Mouse (Mus musculus) retina, embryonic 14.5 days (tissue): Measurements from ENCODE around the gene Magi1.

Experiments
- DNase-seq: peaks from one replicate; pipeline ENCODE4 v3.0.0-alpha.2; 2015; ENCODE audit warnings: low spot score

The Magi1 gene

DNA sequence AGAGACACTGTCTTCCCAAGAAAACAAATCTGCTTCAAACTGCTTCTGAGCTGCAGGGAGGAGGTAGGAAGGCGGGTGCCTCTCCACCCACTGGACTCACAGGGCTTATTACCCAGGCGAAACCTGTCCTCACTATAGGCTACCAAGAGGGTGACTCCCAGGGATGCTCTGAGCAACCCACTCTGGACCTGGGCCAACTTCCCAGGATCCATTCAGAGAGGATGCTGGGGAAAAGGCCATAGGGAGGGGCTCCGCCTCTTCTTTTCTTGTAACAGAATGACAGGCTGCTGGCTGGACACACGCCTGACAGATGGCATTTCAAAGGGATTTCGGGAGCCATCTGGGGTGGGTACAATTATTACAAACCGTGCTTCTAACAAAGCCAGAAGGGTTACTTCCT is 463.8 kb downstream of the Magi1 start:
- peak; percentile 78 for DNase-seq

GRCm38 (mm10) chr6:93819282-93819681 is 464.4 kb downstream of the Magi1 start:
- DNase-seq, result no peak

- no peak for DNase-seq
Observed at GRCm38 (mm10) chr6:93818494-93818893, 465.2 kb downstream of the Magi1 start.

- DNase-seq, result no peak
Observed at GRCm38 (mm10) chr6:93805407-93805936, 478.2 kb downstream of the Magi1 start.

GRCm38 (mm10) chr6:93802390-93802789 is 481.3 kb downstream of the Magi1 start:
- no peak for DNase-seq

DNA sequence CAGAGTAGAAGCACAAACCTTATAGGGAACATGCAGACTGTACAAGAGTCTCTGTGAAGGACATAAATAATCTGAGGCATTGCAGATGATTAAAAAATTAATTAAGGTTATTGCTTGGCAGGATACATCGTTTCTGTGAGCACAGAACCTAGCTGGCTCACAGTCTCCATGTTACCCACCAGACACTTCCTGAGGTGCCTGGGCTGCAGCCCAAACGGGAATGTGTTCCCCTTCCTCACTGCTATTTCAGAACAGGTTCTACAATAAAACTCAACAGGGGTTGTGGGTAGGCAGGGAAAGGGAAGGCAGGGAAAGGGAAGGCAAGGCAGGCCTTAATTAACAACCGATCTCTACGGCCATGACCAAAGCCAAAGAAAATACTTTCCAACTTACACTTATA is 483.3 kb downstream of the Magi1 start:
- no peak for DNase-seq

- DNase-seq, result no peak
Observed at GRCm38 (mm10) chr6:93792309-93793215, 491.2 kb downstream of the Magi1 start.

GRCm38 (mm10) chr6:93789721-93790120 is 494.0 kb downstream of the Magi1 start:
- no peak for DNase-seq

- DNase-seq, result no peak
Observed at GRCm38 (mm10) chr6:93787042-93787441, 496.7 kb downstream of the Magi1 start.

DNA sequence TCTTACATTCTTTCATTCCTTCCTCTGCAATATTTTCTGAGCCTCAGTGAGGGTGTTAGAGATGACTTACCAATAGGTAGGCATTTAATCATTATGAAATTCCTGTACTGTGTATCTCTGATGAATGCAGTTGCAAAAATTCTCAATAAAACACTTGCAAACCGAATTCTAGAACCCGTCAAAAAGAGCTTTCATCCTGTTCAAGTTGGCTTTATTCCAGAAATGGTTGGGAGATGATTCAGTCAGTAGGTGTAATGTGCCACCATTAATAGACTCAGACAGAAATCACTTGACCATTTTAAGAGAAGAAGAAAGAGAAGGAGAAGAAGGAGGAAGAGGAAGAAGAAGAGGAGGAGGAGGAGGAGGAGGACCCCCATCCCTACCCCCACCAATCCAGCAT is 497.5 kb downstream of the Magi1 start:
- no peak for DNase-seq

- DNase-seq, result peak; percentile 44
Observed at GRCm38 (mm10) chr6:93771081-93771480, 512.6 kb downstream of the Magi1 start.

DNA sequence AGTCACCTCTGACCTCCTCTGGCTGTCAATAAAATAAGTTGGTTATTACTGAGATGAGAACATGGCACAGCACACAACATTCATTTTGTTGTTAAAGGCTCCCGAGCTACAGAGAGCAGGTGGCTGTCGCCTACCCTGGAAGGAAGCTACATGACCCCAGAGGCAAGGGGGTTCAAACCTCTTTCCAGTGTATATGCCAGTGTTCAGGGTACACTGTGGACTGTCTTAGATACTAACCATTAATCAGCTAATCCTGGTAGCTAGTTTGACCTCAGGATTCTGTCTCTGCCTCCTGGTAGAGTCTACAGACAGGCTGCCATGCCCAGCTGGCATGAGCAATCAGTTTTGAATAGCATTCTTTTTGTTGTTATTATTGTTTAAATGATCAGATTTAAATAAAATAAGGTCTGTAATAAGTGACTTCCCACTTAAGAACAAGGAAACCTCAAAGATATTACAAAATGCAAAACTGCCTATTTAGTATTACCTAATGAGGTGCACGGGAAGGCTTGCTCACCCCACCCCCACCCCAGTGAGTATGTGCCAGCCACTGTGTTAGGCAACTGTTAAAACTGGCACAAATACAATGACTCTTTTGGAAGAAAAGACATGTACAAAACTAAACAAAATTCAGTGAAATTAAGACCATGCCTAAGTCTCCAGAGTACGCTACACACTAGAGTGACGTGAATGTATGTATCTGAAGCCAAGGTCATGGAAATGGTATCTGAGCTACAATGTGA is 513.3 kb downstream of the Magi1 start:
- no peak for DNase-seq

GRCm38 (mm10) chr6:93758114-93758513 is 525.6 kb downstream of the Magi1 start:
- DNase-seq, result no peak

GRCm38 (mm10) chr6:93757353-93758087 is 526.2 kb downstream of the Magi1 start:
- DNase-seq, result peak; percentile 86

DNA sequence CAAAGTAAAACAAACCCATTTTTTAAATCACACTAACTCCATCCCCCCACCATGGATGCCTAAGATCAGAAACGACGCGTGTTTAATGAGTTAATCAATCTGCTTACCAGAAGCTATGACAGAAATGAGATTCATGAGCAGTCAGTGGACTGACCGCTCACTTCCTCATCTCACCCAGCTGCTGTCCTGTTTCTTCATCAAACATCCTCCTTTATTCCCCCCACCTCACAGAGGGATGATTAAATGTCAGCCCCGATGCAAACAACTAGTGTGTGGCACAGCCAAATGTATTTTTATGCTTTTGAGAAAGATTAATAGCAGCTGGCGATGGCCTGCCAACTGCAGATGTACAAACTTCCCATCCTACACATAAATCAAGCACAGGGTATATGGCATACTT is 540.6 kb downstream of the Magi1 start:
- no peak for DNase-seq

DNA sequence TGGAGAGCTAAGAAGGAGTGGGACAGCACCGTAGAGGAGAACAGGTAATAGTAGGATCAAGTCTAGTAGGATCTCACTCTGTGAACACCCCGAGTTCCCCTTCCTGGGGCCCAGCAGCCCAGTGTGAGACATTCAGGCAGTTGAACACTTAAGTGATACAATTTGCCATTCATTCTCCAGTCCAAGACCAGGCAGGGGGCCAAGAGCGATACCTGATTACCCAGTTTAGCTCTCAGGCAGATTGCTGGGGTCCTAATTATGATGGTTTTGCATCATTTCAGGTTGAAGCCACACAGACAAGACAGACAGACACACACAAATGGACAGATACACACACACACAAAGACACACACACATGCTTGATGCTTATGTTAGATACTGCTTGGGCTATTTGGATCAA is 543.9 kb downstream of the Magi1 start:
- DNase-seq, result no peak

DNA sequence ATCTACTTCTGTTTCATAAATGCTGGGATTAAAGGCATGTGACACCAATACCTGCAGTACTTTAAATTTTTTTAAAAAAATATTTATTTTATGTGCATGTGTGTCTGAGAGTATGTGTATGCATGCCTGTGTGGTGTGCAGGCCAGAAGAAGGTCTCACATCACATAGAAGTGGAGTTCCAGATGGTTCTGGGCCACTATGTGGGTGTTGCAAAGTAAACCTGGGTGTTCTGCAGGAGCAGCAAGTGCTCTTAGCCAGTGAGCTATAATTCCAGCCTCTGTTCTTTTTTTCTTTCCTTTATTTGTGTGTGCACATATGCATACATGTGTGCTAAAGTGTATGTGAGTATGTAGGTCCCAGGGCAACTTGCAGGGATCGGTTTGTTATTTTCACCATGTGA is 546.6 kb downstream of the Magi1 start:
- no peak for DNase-seq

DNA sequence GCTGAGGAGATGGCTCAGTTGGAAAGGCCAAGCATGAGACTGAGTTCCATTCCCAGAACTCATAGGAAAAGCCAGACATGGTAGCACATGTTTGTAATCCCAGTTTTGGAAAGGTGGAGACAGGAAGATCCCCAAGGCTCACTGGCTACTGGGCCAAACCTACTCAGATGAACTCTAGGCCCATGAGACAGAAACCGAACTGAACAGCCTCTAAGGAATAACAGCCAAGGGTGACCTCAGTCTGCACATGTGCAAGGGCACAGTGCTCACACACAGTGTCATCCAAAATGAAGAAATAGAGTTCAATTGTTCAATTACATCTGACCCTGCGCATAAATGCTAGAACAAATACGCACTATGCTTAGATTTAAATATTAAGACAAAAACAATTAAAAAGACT is 547.6 kb downstream of the Magi1 start:
- no peak for DNase-seq

DNA sequence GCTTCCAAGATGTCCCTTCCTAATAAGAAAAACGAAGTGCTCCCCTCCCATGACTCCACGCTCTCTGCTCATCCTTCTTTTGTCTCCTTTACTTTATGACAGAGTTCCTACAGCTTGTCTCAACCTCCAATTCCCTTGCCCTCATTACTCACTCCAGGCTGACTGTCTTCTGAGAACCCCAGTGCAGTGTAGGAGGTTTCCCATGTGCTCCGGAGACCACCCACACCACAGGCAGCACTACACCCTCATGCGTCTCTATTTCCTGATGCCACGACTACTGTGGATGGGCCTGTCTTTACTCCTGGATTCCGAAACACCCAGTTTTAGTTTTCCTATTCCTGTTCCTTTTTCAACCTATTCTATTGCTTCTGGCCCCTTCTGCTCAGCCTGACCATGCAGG is 549.9 kb downstream of the Magi1 start:
- no peak for DNase-seq

DNA sequence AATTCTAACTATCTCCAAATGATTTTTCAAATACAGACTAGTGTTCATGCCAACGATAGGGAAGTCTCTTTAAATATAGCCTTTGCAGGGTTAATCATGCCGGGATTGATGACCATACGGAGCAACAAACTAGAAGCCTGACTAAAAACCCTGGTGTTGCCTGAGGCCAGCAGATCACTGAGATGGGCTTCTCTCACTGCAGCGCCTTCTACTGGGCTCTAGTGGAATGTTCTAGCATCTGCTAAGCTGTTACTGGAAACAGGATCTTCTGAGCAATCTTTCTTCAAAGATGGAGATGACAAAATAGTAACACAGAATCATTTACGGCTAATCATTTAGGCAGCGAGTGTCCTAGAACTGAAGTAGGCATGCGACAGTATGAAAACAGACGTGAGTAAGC is 554.0 kb downstream of the Magi1 start:
- no peak for DNase-seq

- no peak for DNase-seq
Observed at GRCm38 (mm10) chr6:93728791-93729190, 554.9 kb downstream of the Magi1 start.

- DNase-seq, result no peak
Observed at GRCm38 (mm10) chr6:93727630-93728178, 556.0 kb downstream of the Magi1 start.
